Mouse (Mus musculus): ENCODE measurements around the gene Tank.

DNA sequence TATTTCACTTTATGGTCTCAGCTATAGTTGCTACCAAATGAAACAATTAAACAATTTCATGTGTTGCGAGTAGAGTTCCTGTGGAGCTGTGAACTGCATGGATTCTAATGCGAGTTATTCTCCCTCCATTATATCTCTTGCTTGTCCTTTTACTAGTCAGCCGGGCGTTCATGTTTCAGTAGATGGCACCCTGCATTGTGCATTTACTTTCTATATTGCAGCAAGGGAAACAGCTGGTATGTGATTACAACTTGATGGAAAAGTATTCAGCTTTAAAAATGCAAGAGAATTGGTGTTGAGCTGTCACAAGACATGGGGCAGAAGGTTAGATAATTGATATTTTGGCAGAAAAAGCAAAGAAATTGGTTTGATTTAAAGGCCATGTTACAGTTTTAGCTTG is 72.8 kb downstream of the Tank start:
- no peak for TF ChIP-seq POLR2A (IDR thresholded peaks at IDR 0.05; ENCODE audit: insufficient read length, low read depth)
- no peak for TF ChIP-seq MYOG (IDR thresholded peaks at IDR 0.05; ENCODE audit: control insufficient read depth in 1 of 3, insufficient read depth in 1 of 3, insufficient read length in 2 of 3, low read depth in 2 of 3)
- TF ChIP-seq USF1 (IDR thresholded peaks at IDR 0.05; ENCODE audit: low read depth): no peak
- no peak for TF ChIP-seq MAX (IDR thresholded peaks at IDR 0.05; ENCODE audit: low read depth)
- no peak for TF ChIP-seq POLR2AphosphoS2 (IDR thresholded peaks at IDR 0.05; ENCODE audit: insufficient read length, low read depth)
- no peak for TF ChIP-seq E2F4 (IDR thresholded peaks at IDR 0.05; ENCODE audit: insufficient read depth)
- TF ChIP-seq TCF12 (IDR thresholded peaks at IDR 0.05; ENCODE audit: insufficient read depth, poor library complexity, severe bottlenecking): no peak
- TF ChIP-seq MYOD1 (IDR thresholded peaks at IDR 0.05; ENCODE audit: control insufficient read depth in 1 of 3, insufficient read length in 2 of 3, low read depth in 2 of 3): no peak
- TF ChIP-seq SRF (IDR thresholded peaks at IDR 0.05; ENCODE audit: control insufficient read depth, insufficient read length, low read depth): no peak
- no peak for TF ChIP-seq CEBPB (IDR thresholded peaks at IDR 0.05; ENCODE audit: insufficient read depth, poor library complexity, severe bottlenecking)
- no peak for TF ChIP-seq TCF3 (IDR thresholded peaks at IDR 0.05; ENCODE audit: insufficient read length, low read depth)
- TF ChIP-seq REST (IDR thresholded peaks at IDR 0.05; ENCODE audit: insufficient read depth, insufficient read length): no peak
